Mouse (Mus musculus): ENCODE measurements around the gene Ctnnbl1.

Gene Ctnnbl1

GRCm38 (mm10) chr2:157736854-157737850, at the start of gene Ctnnbl1:
Gene Ctnnbl1 (plus strand): TSS chr2:157737401.
- TF ChIP-seq GATA4 (IDR thresholded peaks at IDR 0.05; ENCODE audit: insufficient replicate concordance, low read length), result no peak; the same call in 1 of the 2 replicates

GRCm38 (mm10) chr2:157687506-157687905, 49.7 kb upstream of the Ctnnbl1 start:
- TF ChIP-seq GATA4 (IDR thresholded peaks at IDR 0.05; ENCODE audit: insufficient replicate concordance, low read length), result no peak

GRCm38 (mm10) chr2:157691266-157692105, 45.7 kb upstream of the Ctnnbl1 start:
- TF ChIP-seq GATA4 (IDR thresholded peaks at IDR 0.05; ENCODE audit: insufficient replicate concordance, low read length), result no peak

- TF ChIP-seq GATA4 (IDR thresholded peaks at IDR 0.05; ENCODE audit: insufficient replicate concordance, low read length), result no peak
Observed at GRCm38 (mm10) chr2:157692365-157692932, 44.8 kb upstream of the Ctnnbl1 start.

GRCm38 (mm10) chr2:157693576-157693975, 43.6 kb upstream of the Ctnnbl1 start:
- no peak for TF ChIP-seq GATA4 (IDR thresholded peaks at IDR 0.05; ENCODE audit: insufficient replicate concordance, low read length)

- TF ChIP-seq GATA4 (IDR thresholded peaks at IDR 0.05; ENCODE audit: insufficient replicate concordance, low read length), result no peak
Observed at GRCm38 (mm10) chr2:157696297-157696731, 40.9 kb upstream of the Ctnnbl1 start.

GRCm38 (mm10) chr2:157703155-157703554, 34.0 kb upstream of the Ctnnbl1 start:
- TF ChIP-seq GATA4 (IDR thresholded peaks at IDR 0.05; ENCODE audit: insufficient replicate concordance, low read length), result no peak

- TF ChIP-seq GATA4 (IDR thresholded peaks at IDR 0.05; ENCODE audit: insufficient replicate concordance, low read length), result peak; percentile 23; the same call in 1 of the 2 replicates
Observed at GRCm38 (mm10) chr2:157704991-157705776, 32.0 kb upstream of the Ctnnbl1 start.

- TF ChIP-seq GATA4 (IDR thresholded peaks at IDR 0.05; ENCODE audit: insufficient replicate concordance, low read length), result no peak
Observed at GRCm38 (mm10) chr2:157705777-157706158, 31.4 kb upstream of the Ctnnbl1 start.

- no peak for TF ChIP-seq GATA4 (IDR thresholded peaks at IDR 0.05; ENCODE audit: insufficient replicate concordance, low read length)
Observed at GRCm38 (mm10) chr2:157707191-157707923, 29.8 kb upstream of the Ctnnbl1 start.

- TF ChIP-seq GATA4 (IDR thresholded peaks at IDR 0.05; ENCODE audit: insufficient replicate concordance, low read length), result no peak
Observed at GRCm38 (mm10) chr2:157712677-157713076, 24.5 kb upstream of the Ctnnbl1 start.

- TF ChIP-seq GATA4 (IDR thresholded peaks at IDR 0.05; ENCODE audit: insufficient replicate concordance, low read length), result no peak
Observed at GRCm38 (mm10) chr2:157715586-157716191, 21.5 kb upstream of the Ctnnbl1 start.

- TF ChIP-seq GATA4 (IDR thresholded peaks at IDR 0.05; ENCODE audit: insufficient replicate concordance, low read length), result no peak
Observed at GRCm38 (mm10) chr2:157718441-157718840, 18.8 kb upstream of the Ctnnbl1 start.
